Mouse (Mus musculus): Measurements from ENCODE around the gene P4htm.

P4htm gene

GRCm38 (mm10) chr9:108546875-108547274, 50.6 kb downstream of the P4htm start:
- no peak for DNase-seq (ENCODE audit: low spot score)

GRCm38 (mm10) chr9:108545986-108546385, 51.5 kb downstream of the P4htm start:
- DNase-seq (ENCODE audit: low spot score): no peak

GRCm38 (mm10) chr9:108540846-108541245, 56.6 kb downstream of the P4htm start:
- no peak for DNase-seq (ENCODE audit: low spot score)

GRCm38 (mm10) chr9:108531496-108531895, 66.0 kb downstream of the P4htm start:
- no peak for DNase-seq (ENCODE audit: low spot score)

DNA sequence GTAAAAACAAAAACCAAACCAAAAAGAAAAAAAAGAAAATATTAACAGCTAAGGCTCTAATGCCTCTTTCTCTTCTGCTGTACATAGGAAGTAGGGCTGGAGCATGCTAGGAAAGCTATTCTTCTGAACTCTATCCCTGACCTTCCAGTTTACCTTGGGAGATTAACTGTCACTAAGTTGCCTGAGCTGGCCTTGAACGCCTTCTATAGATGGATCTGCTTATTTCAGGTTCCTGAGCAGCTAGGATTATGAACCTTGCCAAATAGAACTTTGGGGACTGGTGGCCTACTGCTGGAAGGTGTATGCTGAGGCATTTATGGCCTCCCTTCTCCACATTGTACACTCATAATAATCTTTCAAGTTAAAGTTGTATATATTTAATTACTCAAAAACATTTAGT, 66.5 kb downstream of the P4htm start:
- DNase-seq (ENCODE audit: low spot score): no peak
